Mouse (Mus musculus): Measurements from ENCODE around the gene Krt25.

DNA sequence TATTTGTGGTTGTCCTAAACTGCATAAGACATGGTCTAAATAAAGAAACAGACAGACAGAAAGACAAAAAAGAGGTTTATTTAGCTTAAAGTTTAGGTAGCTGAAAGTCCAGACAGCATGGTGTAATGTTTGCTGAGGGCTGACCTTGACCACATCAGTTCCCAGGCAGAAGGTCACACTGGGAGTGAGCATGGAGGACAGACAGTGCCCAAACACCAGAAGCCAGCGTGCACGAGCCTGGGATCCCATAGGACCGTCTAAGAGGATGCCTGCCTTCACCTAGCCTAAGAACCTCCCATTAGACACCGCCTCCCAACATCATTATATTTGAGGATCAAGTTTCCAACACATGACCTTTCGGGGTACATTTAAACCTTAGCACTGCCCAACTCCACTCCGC, 47.1 kb downstream of the Krt25 start:
- TF ChIP-seq CTCF (IDR thresholded peaks at IDR 0.05; ENCODE audit: insufficient read depth, low read depth, low read length) (no peak), POLR2A (IDR thresholded peaks at IDR 0.05; ENCODE audit: insufficient read depth, low read depth, low read length) (no peak)

Measured in olfactory bulb, adult 2 months (tissue).